Mouse (Mus musculus): ENCODE measurements at regions not wholly inside any gene's neighbourhood (a gene's known extent, or its start where the extent isn't known, plus 50 kb on each side); places are given as distances from the start of the nearest gene placed in this dataset.

DNA sequence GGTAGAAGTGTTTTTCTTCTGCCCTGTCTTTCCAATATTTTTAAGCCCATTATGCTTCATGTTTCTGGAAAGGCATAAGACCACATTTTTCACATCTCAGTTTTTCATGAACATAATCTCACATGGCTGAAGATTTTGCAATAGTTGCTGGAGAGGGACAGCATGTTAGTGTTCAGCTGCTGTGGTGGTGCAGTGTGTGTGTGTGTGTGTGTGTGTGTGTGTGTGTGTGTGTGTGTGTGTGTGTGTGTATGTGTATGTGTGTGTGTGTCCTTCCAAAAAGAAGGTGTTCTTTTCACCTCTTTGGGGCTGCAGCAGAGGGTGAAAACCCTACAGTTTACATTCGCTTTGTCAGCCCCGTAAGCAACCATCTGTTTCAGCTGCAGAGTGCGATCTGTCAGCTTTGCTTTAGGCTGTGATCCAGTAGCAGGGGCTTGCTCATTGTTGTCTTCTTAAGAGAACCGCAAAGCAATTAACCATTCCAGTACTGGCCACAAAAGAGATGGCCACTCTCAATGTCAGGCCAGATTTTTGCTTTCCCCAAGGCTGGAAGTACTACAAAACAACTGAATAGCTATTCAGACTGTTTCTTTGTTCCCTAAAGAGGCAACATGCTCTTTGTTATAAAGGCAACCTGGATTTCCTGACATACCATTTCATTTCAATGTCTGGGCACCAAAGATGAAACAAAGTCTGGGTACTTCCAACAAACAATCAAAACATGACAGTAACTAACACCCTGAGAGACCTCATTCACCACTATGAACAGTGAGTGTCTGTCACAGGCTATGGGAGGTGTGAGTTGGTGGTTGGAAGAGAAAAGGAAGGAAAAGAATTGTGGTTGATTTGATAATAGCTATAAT is 520.2 kb upstream of the Cited2 start:
- DNase-seq (ENCODE audit: low spot score), result no peak

DNA sequence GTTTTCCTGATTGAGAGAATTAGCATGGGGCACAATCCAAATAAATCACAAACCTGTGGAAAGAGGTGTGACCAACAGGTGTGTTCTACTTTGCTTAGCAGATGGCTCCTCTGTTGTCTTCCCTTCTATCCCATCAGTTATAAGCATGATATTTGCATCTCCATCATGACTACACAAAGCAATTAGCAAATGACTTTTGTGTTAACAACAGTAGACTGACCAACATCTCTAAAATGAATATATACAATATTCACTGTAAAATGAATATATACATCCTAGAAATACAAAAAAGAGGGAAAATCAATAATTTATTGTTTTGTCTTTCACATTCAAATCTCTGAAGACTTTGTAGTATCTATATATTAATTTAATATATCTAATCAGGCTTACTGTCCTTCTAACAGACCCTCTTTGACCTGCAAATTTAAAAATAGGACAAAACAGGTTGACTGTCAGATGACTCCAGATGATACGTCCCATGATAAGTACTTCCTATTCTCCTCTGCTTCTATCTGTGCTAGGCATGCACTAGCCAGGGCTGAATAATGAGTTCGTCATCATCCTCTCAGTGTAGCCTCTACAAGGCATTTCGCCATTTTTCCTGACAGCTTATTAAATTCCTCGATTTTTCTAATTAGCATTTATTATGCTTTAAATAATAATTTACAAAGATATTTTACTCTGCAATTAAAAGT is 519.5 kb upstream of the Cited2 start:
- DNase-seq (ENCODE audit: low spot score), result no peak

DNA sequence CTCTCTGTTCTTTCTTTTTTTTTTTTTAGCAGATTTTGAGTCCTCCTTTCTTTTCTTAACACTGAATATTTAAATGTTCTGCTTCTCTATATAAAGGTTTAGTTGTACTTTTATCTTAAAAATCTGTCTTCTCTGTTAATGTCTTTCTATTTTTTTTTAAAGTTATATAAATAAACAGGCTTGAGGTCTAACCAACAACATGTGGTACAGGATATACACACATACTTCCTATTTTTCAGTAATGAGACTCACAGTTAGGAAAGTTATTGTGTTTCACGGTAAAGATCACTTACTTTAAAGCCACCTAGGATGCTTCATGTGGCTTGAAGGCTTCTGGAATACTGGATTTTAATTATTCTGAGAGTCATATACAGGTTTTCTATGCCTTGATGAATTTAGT is 518.9 kb upstream of the Cited2 start:
- no peak for DNase-seq (ENCODE audit: low spot score)

GRCm38 (mm10) chr10:17212551-17213309 is 510.3 kb upstream of the Cited2 start:
- DNase-seq (ENCODE audit: low spot score), result no peak

- no peak for DNase-seq (ENCODE audit: low spot score)
Observed at GRCm38 (mm10) chr10:17213310-17214064, 509.5 kb upstream of the Cited2 start.

DNA sequence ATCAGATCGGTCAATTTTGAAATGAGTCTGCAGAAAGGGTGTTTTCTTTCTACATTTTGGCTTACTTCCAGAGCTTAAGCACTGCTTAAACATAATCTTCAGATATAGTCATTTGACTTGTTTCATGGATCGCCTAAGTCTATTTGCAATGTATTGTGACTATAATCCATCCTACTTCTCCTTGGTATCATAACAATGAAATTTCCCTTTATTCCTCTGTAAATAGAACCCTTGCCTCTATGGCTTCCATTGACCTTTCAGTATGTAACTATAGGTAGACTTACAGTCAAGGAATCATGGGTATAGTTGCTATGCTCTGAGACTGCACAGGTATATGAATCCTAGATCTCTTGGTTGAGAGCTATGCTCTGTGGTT is 509.0 kb upstream of the Cited2 start:
- no peak for DNase-seq (ENCODE audit: low spot score)

DNA sequence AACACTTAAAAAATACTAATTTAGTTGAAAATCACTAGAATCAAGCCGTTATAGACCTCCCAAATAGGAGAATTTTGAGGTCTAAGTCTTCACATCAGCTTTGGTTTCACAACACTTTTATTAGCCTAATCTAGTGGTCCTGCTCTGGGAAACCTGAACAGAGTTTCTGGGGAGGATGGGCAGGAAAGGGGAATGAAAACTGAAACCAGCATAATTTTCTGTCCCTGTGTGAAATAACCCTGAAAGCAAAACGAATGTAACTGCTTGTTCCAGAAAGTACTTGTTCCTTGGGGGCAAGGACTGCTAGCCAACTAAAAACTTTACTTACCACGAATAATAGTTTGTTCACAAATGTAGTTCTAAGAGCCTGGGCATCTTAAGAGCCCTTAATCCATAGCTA is 508.0 kb upstream of the Cited2 start:
- DNase-seq (ENCODE audit: low spot score), result no peak

DNA sequence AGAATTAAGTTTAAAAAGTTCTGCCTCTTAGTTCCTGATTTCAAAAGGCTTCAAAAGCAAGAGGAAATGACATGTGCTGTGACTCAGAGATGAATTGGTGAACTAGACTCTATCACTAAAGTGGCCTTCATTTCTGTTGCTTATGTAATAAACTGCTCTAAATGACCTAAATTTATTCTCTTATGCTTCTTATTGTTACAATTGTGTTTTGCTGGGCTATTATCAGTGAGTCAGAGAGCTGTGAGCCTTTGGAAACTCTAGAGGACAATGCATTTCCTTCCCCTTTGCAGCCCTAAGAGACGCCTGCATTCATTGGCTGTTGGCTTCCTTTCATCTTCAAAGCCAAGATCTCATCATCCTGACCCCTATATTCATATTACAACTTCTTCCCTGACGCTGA is 501.5 kb upstream of the Cited2 start:
- DNase-seq (ENCODE audit: low spot score), result no peak

DNA sequence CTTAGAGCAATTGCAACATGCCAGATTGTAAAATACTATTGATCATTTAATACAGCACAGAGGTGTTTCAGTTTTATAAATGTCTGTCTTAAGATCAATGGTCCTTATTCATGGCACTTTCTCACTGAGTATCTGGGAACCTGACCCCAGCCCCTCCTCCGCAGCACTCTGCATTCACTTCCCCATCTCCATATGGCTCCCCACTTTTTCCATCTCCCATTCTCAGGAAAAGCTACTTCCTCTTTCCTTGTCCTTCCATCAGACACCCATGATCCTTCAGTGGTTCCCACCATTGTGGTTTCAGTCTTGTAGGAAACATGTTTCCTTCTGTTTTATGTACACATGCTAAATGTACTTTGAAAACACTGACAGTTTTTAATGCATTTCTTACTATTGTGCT is 497.3 kb upstream of the Cited2 start:
- DNase-seq (ENCODE audit: low spot score), result no peak

GRCm38 (mm10) chr10:17230040-17230818 is 492.8 kb upstream of the Cited2 start:
- DNase-seq (ENCODE audit: low spot score), result no peak

- DNase-seq (ENCODE audit: low spot score), result no peak
Observed at GRCm38 (mm10) chr10:17235955-17236650, 486.9 kb upstream of the Cited2 start.

- DNase-seq (ENCODE audit: low spot score), result no peak
Observed at GRCm38 (mm10) chr10:17236761-17237160, 486.3 kb upstream of the Cited2 start.

DNA sequence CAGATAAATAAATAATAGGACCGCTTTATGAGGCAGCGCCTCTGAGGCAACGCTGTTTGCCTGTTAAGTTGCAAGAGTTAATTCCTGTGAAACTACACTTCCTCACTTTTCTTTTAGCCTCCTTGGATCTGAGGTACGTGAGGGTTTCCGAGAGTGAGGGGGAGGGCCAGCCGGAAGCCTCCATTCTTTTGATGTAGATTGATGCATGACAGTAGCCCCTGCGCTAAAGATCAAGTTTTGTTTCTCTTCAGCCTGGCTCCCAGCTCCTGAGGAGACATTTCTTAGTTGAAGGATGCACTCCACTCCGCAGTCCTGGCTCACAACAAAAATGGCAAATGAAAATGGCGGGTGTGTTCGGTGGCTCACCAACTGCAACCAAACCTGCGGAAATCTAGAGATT is 485.6 kb upstream of the Cited2 start:
- DNase-seq (ENCODE audit: low spot score), result no peak

DNA sequence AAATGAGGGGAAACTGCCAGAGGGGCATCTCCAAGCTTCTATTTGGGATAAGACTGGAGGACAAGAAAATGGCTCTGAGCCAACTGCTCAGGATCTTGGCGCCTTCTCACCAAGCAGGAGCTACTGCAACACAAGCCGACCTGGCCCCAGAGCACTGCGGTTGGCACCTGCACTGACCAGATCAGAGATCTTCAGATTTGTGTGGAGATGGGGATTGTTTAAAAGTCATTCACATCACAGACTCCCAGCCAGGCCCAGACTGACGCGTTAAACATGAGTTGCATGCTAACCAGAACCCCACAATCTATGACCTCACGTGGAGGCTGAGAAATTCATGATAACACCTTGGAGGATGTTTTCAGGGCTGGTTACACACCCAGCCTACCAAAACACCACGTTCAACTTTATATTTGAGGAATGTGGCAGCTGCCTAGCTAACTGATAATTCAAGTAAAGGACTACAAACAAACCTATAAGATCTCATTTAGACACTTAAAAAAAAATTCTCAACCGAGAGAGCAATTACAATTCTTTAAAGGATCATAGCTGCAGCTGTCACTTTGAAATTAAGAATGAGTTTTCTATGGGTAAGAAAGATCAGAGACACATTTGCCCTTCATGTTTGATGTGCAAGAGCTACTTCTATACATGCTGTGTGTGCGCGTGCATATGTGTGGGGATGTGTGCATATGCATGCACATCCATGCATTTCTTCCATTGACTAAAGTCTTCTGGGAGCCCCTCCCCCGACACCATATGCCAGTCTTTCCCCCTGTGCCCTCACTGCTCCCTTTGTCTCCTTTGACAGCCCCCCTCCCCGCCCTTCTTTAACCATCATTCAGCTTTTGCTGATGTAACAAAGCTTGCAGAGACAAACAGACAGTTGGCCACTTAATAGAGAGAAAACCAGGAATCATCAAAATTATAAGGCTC is 484.8 kb upstream of the Cited2 start:
- DNase-seq (ENCODE audit: low spot score), result no peak

- no peak for DNase-seq (ENCODE audit: low spot score)
Observed at GRCm38 (mm10) chr10:17248270-17248669, 474.7 kb upstream of the Cited2 start.

DNA sequence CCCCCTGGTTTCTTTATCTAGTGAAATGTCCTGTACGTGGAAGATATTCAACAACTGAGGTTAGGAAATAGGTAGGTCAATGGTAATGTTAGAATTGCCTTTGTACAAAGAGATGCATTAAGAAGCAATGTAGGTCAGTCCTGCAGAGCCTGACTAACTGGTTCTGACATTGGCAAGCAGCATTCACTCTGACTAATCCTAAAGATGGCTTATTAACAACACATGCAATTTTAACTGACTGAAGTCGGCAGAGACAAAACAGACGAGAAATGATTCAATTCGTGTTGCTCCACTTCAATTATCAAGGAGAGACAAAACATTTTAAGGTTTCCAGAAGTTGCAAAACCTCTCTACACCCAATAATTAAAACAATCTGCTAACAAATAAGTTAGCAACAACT is 470.0 kb upstream of the Cited2 start:
- no peak for DNase-seq (ENCODE audit: low spot score)

DNA sequence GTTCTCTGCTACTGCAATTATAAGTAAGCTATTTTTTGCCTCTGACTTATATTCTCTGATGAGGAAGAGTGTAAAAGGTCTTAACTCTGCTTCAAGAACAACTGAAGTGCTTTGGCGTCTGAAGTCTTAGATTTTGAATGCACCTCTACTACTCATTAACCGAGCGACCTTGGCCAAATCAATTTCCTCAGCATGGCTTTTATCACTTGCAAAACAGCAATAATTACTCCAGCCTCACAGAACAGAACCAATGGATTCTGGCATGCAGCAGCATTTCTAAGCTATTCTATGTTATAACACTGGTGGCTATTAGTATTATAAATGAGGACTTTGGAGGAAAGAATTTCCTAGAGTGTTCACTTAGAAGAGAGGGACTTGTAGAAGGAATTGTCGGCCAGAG is 462.9 kb upstream of the Cited2 start:
- DNase-seq (ENCODE audit: low spot score), result no peak

GRCm38 (mm10) chr10:17260615-17261014 is 462.4 kb upstream of the Cited2 start:
- no peak for DNase-seq (ENCODE audit: low spot score)

DNA sequence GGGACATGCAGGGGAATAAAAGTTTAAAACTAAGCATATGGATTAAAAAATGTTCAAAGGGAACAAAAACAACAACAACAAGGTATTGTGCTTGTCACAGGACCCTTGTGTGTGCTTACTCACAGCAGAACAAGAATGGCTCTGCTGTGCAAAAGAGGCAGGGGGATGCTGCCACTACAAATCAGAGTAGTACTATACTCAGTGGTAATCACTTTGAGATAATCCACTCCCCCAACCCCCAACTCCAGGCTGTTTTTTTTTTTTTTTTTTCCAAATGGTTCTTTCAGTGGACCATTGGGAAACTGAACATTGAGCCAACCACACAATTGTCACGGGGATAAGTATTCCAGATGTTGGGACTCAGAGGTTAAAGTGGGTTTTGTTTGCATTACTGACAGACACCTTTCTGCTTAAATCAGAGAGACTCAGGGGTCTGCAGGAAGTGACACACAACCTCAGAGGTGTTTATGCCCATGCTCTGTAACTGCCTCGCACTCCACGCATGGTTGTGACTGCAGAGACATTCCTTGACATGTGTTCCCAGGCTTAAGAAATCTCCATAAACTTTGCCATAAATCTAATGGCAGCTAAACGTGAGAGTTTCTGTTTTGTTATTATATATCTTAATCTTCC is 461.7 kb upstream of the Cited2 start:
- no peak for DNase-seq (ENCODE audit: low spot score)
